Mouse (Mus musculus): ENCODE results near the gene Atf6.

The Atf6 gene

DNA sequence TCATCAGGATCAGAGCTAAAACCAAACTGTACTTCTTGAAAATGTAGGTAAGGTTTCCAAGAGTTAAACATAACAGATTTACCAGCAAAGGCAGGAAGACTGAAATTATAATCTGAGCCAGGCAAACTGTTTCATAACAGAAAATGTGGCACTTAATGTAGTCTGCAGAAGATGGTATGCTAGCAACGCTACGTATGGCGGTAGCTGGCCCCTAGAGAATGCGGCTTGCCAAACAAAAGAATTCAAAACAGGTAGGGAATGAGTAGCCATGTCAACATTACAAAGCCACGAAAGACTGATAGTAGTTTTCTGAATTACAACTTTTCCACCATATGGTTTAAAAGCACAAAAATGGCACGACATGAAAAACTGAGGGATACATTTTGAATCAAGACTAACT, 38.2 kb downstream of the Atf6 start:
- ChIA-PET POLR2A (interaction anchor here in 1 of 4 experiments (0.8 to 1.3 kb wide), 3 partner anchors 11 to 38 kb away, joined by 3 read pairs; partner anchors contain the start of gene Atf6), CTCF (interaction anchor here in 2 of 4 experiments (0.7 to 1.2 kb wide), 2 partner anchors 66 to 280 kb away, joined by 3 read pairs; no protein-coding TSS in a partner anchor)

- ChIA-PET CTCF (no interaction called here), POLR2A (no interaction called here)
Observed at GRCm38 (mm10) chr1:170820103-170820814, 47.3 kb downstream of the Atf6 start.

GRCm38 (mm10) chr1:170815287-170816004, 52.1 kb downstream of the Atf6 start:
- CTCF ChIA-PET, result no interaction called here
- POLR2A ChIA-PET, result interaction anchor here in 1 of 4 experiments (1.3 to 1.8 kb wide), 2 partner anchors 12 to 53 kb away, joined by 3 to 5 read pairs; partner anchors contain the start of gene Atf6

DNA sequence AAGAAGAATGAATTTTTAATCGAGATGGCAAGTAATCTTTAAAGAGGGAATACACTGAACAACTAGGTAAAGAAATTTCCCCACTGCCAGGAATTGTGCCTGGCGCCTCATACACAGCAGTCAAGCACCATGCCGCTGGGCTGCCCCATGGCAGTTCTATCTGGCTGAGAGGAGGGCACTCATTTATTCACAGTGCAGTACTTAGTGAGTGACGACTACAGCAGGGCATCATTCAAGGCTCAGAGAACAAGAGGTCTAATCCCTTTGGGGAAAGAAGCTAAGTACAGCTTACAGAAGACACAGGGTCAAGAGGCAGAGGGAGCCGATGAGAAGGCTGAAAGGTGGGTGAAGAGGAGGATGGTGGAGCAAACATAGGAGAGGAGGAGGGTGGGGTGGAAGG, 54.7 kb downstream of the Atf6 start:
- ChIA-PET POLR2A (no interaction called here), CTCF (no interaction called here)

GRCm38 (mm10) chr1:170807600-170808270, 59.8 kb downstream of the Atf6 start:
- CTCF ChIA-PET, result no interaction called here
- POLR2A ChIA-PET, result interaction anchor here in 1 of 4 experiments (0.7 to 1.5 kb wide), 2 partner anchors 14 to 26 kb away, joined by 3 to 6 read pairs; no protein-coding TSS in a partner anchor

GRCm38 (mm10) chr1:170804721-170805120, 62.9 kb downstream of the Atf6 start:
- CTCF ChIA-PET, result no interaction called here
- POLR2A ChIA-PET, result no interaction called here

- ChIA-PET POLR2A (interaction anchor here in 1 of 4 experiments (0.9 to 1.6 kb wide), 3 partner anchors 9 to 33 kb away, joined by 3 to 5 read pairs (median 3); no protein-coding TSS in a partner anchor), CTCF (no interaction called here)
Observed at GRCm38 (mm10) chr1:170802669-170803068, 64.9 kb downstream of the Atf6 start.

GRCm38 (mm10) chr1:170800694-170801093, 66.9 kb downstream of the Atf6 start:
- ChIA-PET POLR2A (interaction anchor here in 1 of 4 experiments (0.6 kb wide), 1 partner anchor 35 kb away, joined by 5 read pairs; no protein-coding TSS in a partner anchor), CTCF (no interaction called here)

DNA sequence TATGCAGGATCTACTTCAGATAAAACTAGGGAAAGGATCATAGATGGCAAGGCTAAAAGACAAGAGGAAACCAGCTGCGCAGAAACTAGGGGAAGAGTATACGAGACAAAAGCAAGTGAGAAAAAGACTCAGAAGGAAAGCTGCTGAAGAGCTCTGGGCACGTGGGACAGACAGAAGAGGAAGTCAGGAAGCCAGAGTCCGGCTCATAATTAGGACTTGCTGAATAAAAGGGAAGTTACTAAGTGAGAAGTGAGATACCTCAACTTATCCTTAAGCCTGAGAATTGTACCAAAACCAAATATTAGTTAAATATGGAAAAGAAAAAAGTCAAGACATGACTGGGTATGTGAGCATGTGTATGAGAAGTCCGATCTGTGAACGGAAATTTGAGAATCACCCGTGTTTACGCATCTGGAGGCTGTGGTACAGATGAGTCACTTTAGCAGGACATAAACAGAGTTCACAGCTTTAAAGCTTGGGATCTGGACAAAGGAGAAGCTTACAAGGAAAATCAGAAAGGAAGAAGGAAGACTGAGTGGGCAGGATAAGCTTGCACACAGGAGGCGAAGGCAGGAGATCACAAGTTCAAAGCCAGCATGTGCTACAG, 71.7 kb downstream of the Atf6 start:
- ChIA-PET CTCF (no interaction called here), POLR2A (no interaction called here)

GRCm38 (mm10) chr1:170791542-170791941, 76.0 kb downstream of the Atf6 start:
- ChIA-PET CTCF (interaction anchor here in 2 of 4 experiments (0.7 to 1.3 kb wide), 2 partner anchors 178 to 689 kb away, joined by 3 to 5 read pairs; no protein-coding TSS in a partner anchor), POLR2A (no interaction called here)

DNA sequence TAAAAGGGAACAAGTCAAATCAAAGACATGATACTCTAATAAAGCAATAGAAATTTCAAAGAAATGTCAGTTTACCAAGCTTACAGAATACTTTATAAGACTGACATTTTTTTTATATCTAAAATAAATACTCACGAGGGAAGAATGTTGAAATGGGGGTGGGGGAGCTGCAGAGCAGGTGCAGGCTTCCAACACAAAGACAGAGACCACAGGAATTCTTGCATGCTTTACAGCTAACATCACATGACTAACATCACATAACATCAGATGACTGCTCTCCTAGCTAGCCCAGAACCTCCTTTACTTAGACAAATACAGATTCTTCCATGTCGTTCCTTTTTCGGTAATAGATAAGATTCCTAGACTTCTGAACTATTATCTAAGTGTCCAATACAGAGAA, 76.6 kb downstream of the Atf6 start:
- ChIA-PET POLR2A (no interaction called here), CTCF (interaction anchor here in 1 of 4 experiments (1.3 kb wide), 1 partner anchor 178 kb away, joined by 3 read pairs; no protein-coding TSS in a partner anchor)

GRCm38 (mm10) chr1:170787643-170788042, 79.9 kb downstream of the Atf6 start:
- POLR2A ChIA-PET, result interaction anchor here in 1 of 4 experiments (0.6 kb wide), 1 partner anchor 820 kb away, joined by 5 read pairs; no protein-coding TSS in a partner anchor
- CTCF ChIA-PET, result no interaction called here

DNA sequence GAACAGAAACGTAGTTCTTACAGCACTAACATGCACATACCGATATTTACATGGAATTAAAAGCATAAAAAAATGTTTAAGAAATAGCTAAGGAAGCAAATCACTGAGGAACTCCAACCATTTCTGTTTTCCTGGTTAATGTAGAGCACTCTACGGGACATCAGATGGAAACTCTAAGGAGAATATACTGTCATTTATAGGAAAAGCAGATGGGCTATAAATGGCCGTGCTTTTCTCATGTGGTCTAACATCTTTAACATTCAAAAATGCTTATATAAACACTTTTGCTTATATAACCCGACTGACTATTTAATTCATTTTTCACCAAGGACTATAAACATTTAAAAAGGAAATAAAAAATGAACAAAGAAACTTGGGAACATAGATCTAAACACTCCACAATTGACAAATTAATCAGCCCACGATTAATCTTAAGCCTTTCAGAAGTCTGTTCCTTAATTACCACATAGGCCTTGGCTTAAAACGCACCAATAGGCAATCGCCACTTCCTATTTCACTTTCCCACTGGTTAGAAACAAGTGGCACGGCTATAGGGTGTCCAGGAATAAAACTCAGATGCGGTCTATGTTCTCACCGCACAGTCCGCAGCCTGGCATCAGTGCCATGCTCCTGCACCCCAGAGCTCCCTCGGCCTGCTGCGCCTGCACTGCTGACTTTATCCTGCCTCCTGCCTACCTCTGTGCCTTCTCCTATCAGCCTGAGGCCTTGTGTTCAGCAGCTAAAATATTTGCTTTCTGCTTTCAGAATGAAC, 80.8 kb downstream of the Atf6 start:
- CTCF ChIA-PET, result no interaction called here
- POLR2A ChIA-PET, result interaction anchor here in 1 of 4 experiments (0.6 kb wide), 1 partner anchor 819 kb away, joined by 5 read pairs; no protein-coding TSS in a partner anchor

GRCm38 (mm10) chr1:170777688-170778087, 89.9 kb downstream of the Atf6 start:
- POLR2A ChIA-PET, result no interaction called here
- CTCF ChIA-PET, result interaction anchor here in 1 of 4 experiments (0.6 kb wide), 1 partner anchor 246 kb away, joined by 3 read pairs; no protein-coding TSS in a partner anchor

- ChIA-PET POLR2A (no interaction called here), CTCF (no interaction called here)
Observed at GRCm38 (mm10) chr1:170774431-170774830, 93.1 kb downstream of the Atf6 start.

- ChIA-PET POLR2A (no interaction called here), CTCF (no interaction called here)
Observed at GRCm38 (mm10) chr1:170773506-170773905, 94.1 kb downstream of the Atf6 start.

DNA sequence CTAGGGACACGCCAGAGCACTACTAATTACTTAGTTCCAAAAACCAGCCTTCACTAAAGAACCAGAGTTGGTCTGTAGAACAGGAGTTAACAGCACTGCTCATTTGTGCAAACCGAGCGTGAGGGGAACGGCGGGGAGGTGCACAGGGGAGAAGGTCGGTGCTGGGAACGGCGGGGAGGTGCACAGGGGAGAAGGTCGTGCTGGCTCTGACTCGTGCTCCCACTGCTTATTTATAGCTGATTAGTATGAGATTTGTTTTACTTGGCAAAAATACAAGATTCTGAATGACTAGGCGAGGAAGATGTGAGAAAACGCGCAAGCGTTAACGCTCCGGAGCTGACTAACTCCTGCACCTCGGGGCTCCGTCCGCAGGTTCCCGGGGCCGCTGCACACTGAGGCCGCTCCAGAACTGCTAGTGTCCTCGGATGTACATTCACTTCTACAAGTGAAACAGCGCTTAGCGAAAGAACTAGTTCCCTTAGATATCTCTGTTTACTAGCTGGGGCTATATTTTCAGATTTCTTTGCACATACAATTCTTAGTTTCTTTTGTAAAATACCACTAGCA, 96.1 kb downstream of the Atf6 start:
- ChIA-PET POLR2A (no interaction called here), CTCF (no interaction called here)

- ChIA-PET CTCF (no interaction called here), POLR2A (interaction anchor here in 1 of 4 experiments (1.0 kb wide), 1 partner anchor 32 kb away, joined by 3 read pairs; no protein-coding TSS in a partner anchor)
Observed at GRCm38 (mm10) chr1:170770691-170771090, 96.9 kb downstream of the Atf6 start.
